Mouse (Mus musculus) heart, adult 9 months (tissue): Measurements from ENCODE around the gene Habp2.
"Not testable (repeated sequence)": the region's sequence is repeated elsewhere in the genome, so short reads cannot be mapped to it uniquely, and the experiment has no call there.

Experiments
- DNase-seq, 2 experiments: peaks; one replicate each; pipeline ENCODE4 v3.0.0; 2022; ENCODE audit warnings: low spot score in 2 of 2

Gene Habp2

GRCm38 (mm10) chr19:56357374-56357708 is 70.4 kb downstream of the Habp2 start:
- not testable (repeated sequence) for DNase-seq

- no peak for DNase-seq
Observed at GRCm38 (mm10) chr19:56358890-56359289, 72.0 kb downstream of the Habp2 start.

GRCm38 (mm10) chr19:56363721-56364460 is 77.0 kb downstream of the Habp2 start:
- DNase-seq, result no peak

- DNase-seq, result no peak
Observed at GRCm38 (mm10) chr19:56364563-56364962, 77.6 kb downstream of the Habp2 start.

GRCm38 (mm10) chr19:56366168-56366567 is 79.2 kb downstream of the Habp2 start:
- no peak for DNase-seq

GRCm38 (mm10) chr19:56366625-56367024 is 79.7 kb downstream of the Habp2 start:
- no peak for DNase-seq

- DNase-seq, result no peak
Observed at GRCm38 (mm10) chr19:56367778-56368177, 80.8 kb downstream of the Habp2 start.

- no peak for DNase-seq
Observed at GRCm38 (mm10) chr19:56368912-56369311, 82.0 kb downstream of the Habp2 start.
